Mouse (Mus musculus) skeletal muscle tissue, adult 2 months (tissue): Measurements from ENCODE around the gene Myh6.
A peak's percentile ranks its signal among the peaks of the same experiment; 100 is the strongest.

Experiments used
- DNase-seq: peaks from one replicate; pipeline ENCODE4 v3.0.0-alpha.2; 2012; ENCODE audit warnings: low read depth, low spot score

Gene Myh6

DNA sequence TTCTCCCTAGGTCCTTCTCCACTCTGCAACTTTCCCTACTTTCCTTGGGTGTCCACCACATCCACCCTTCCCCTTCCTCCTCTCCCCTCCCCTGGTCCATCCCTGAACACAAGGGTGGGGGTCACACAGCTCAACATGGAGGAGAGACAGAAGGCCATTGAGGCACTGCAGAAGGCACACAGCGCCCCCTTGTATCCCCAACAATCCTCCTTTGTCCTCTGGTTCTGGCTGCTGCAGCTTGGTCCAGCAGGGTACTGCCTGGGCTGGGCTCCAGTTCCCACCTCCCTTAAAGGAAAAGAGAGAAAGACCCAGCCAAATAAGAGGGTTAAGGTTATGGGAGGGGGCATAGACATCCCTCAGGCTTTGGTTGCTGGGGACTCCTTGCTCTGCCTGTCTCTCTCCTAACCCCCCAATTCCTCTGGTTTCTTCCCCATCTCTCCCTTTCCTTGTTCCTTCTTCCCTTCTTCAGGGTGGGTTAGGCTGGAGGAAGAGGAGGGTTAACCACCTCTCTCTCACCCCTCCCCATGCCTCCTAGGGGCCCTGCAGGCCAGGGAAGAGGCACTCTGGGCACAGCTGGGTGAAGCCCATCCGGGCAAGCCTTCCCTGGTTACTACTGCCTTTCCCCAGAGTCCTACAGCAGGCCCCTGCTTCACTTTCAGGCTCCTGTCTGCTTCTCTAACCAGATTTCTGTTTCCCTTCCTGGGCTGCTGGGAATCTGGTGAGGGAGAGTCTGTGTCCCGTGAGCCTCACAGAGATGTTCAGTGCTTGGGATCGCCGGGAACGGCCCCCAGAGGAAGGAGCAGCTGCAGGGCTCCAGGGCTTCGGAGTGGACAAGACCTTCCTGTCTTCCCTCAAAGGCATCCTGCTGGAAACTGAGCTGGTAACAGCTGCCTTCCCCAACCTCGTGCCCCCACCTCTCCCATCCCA is 30.6 kb downstream of the Myh6 start, which contains the start of gene Cmtm5:
Gene Cmtm5, plus strand, starts transcription at position 358 of the 927 bp plus-strand sequence.
- no peak for DNase-seq

GRCm38 (mm10) chr14:54932645-54933150 is 34.0 kb downstream of the Myh6 start, which contains the start of gene Il25:
Gene Il25, plus strand, starts transcription at chr14:54932695.
- DNase-seq, result no peak

DNA sequence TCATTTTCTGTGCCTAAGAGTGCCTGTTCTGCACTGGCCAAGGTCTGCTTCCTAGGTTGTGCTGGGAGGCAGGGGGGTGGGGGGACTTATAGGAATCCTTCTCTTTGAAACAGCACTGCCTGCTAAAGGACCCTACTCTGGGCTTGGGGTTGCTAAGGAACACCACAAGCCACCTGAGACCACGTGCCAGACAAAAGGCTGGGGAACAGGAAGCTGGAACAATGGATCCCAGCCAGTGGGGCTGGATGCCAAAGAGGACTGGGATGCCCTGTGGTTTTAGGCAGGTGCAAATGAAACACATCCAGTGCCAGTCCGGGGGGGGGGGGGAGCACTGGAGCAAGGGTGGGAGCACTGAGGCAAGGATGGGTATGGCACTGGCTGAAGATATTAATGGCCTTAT is 36.3 kb downstream of the Myh6 start:
- DNase-seq, result no peak

- no peak for DNase-seq
Measured at GRCm38 (mm10) chr14:54929801-54930200, 36.9 kb downstream of the Myh6 start.

DNA sequence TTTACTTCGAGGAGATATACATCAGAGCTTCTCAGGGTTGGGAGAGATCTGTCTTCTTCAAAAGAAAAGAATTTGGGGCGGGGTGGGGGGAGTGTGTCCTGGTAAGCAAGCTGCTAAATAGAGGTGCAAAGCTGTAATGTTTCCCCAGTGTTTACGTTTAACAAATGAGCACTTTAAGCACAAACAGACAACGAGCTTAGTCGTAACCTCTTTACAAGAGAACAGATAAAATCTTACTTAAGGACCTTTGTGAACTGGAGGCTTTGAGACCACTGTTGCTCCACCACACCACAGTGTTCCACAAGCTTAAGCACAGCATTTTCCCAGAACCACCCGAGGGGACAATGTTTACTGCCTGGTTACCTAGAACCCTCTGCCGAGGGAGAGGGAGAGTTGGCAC is 39.4 kb downstream of the Myh6 start:
- DNase-seq, result no peak

GRCm38 (mm10) chr14:54926401-54927158 is 40.1 kb downstream of the Myh6 start:
- peak; percentile 30 for DNase-seq

DNA sequence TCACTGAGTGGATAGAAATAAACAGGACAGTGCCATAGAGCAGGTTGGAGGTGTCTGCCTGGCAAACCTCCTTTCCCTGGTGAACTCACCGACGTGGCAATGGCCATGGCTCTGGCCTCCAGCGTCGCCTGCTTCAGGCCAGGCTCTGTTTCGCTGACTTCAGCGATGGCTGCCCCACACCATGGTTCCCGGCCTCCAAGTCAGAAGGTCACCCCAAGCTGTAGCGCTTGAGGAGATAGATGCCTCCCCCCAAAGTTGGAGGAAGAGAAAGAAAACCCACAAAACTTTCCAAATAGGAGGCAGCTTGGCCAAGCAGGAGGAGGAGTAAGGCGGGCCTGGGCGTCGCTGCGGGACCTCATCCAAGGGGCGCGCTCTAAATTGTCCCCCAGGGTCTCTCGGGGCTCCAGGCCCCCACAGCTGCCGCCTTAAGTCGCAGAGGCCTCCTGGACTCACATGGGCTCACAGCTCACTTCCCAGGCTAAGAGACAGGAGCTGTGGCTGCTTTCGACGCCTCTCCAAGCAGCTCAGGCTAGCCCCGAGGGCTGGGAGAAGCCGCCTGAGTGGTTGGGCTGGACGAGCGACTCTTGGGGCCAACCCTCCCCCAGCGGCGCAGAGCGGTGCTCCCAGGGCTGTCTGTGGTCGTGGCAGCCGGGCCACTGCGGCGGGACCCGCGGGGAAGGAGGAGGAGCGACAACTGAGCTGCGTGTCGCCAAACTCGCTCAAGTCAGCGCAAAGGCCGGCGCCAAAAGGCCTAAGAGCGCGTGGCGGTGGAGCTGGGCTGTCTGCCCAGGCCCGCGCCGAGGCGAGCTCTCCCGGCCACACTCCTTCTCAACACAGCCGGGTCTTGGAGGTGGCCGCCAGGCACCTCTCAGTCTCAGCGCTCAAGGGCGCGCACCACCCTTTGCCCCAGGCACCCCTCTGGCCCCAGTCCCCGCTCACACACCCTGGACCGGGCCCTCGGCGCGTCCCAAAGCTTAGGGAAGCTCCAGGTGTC is 41.1 kb downstream of the Myh6 start, which contains the start of gene Efs:
Gene Efs, minus strand, starts transcription at position 778 of the 994 bp plus-strand sequence.
- DNase-seq, result peak; percentile 58

DNA sequence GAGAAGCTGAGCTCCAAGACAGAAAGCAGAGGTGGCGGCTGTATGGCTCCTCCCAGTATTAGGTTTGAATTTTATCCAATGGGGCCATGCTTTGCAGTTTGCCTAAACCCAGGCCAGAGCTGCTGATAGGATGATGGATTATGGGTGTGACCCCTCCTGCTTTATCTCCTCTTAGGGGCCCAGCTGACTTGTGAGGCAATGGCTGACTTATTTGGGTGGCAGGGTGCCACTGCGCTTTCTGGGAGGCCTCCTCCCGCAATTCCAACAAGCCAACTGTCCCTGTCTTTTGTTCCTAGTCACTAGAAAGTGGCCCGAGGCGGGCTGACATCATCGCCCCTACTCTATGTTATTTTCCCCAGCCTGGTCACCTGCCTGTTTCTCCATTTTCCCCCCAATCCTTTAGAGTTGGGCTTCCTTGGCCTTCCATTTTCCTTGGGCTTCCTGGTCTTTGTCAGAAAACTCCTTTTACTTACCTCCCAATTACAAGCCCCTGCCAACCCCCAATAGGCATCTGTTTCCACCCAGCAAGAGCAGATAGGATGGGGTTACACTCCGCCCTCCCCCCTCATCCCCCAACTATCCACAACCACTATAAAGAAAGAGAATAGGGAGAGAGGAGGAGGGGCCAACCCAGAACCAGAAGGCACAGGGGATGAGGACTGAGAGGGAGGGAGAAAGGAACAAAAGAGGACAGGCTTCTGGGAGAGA is 41.9 kb downstream of the Myh6 start:
- peak; percentile 77 for DNase-seq

GRCm38 (mm10) chr14:54920076-54920685 is 46.5 kb downstream of the Myh6 start:
- no peak for DNase-seq

GRCm38 (mm10) chr14:54913343-54913742 is 53.4 kb downstream of the Myh6 start:
- no peak for DNase-seq

- DNase-seq, result peak; percentile 40
Measured at GRCm38 (mm10) chr14:54912886-54913285, 53.8 kb downstream of the Myh6 start, which contains the start of gene Slc22a17. Gene Slc22a17, minus strand, starts transcription at chr14:54913132.

GRCm38 (mm10) chr14:54912109-54912850 is 54.4 kb downstream of the Myh6 start:
- DNase-seq, result no peak

- no peak for DNase-seq
Measured at GRCm38 (mm10) chr14:54908682-54909081, 58.0 kb downstream of the Myh6 start.

DNA sequence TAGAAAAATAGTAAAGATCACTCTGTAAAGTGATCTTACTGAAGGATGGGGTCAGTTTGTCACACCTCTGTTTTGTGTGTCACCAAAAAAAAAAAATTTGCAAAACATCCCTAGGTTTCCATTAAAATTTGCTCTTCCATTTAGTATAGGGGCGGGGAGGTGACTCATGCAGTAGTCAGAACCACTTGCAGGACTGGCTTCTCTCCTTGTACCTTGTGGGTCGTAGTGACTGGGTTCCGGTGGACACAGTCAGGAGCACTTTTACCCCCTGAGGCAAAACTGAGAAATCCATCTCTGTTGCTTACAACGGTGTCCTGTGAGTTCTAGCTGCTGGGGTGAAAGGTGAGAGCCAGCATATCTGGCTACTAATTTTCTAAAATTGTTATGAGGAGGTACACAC is 63.1 kb downstream of the Myh6 start:
- DNase-seq, result no peak

GRCm38 (mm10) chr14:54900383-54900782 is 66.3 kb downstream of the Myh6 start:
- peak; percentile 73 for DNase-seq

DNA sequence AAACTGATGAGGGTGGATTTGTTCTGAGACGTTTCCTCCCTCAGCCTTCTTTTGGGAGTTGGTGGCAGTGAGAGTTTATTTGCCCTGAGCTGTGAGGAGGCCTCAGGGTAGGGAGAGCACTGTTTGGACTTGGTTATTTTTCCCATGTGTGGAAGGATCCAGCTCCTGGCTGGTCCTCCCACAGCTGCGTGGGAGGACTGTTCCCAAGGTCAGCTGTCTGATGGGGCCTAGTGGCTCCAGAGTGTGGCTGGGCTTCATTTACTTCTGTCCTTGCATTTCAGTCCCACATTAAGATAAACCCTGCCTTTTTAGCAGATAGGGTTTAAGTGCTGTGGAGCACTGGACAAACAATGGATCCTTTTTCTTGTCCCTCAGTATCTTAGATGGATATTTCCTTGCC is 69.3 kb downstream of the Myh6 start:
- no peak for DNase-seq

- DNase-seq, result no peak
Measured at GRCm38 (mm10) chr14:54894296-54895151, 72.2 kb downstream of the Myh6 start.

DNA sequence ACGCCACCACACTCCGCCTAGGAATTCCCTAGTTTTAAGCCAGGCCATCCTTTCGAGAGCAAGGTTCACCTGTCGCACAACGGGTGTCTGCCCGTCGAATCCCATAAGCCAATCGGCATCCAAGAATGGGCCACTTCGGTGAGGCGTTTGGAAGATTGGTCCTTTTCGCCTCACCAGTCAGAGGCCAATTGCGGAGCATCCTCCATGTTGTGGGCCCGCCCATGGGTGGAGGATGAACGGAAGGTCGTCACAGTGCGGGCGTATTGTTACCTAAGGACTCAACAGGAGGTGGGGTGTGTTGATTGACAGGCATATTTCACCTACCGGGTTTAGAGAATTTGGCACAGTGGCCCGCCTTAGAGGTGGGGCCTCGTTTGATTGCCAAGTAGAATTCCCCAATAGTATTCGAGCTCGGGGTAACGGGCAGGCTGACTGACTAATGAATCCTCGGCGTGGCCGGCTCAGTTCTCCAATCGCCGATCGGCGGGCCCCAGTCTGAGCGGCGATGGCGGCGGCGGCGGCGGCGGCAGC is 73.0 kb downstream of the Myh6 start:
- peak; percentile 99 for DNase-seq
